Mouse (Mus musculus): ENCODE results near the gene Vmn1r107.
"Not testable (repeated sequence)": the region's sequence is repeated elsewhere in the genome, so short reads cannot be mapped to it uniquely, and the experiment has no call there.

Vmn1r107 gene

GRCm38 (mm10) chr7:20668618-20669017 lies at the start of gene Vmn1r107:
TSS of gene Vmn1r107 (plus strand) at chr7:20668918.
- DNase-seq (ENCODE audit: inconsistent ontology term): not testable (repeated sequence)

GRCm38 (mm10) chr7:20703116-20703515 lies 34.4 kb downstream of the Vmn1r107 start, which contains the start of gene Vmn1r111:
TSS of gene Vmn1r111 (minus strand) at chr7:20703216.
- not testable (repeated sequence) for DNase-seq (ENCODE audit: inconsistent ontology term)

Measured in Muller cell, postnatal 12 days (primary cell).